ENCODE assay signal across 32 mouse cellular contexts in genomic region chr4:119893255-119893779, GRCm38 (mm10).
DNase-seq lines count a peak whose midpoint lies in the region; ATAC-seq and TF ChIP-seq lines count a peak whose summit lies in the region.
"Had no signal": no experiment of that assay in that cellular context is flagged by ENCODE, and none has a peak within 500 bp of the region (broad histone marks: within the 10 kb centered on the region; RNA-seq: fewer than 3 reads in every experiment).

No protein-coding gene starts in this region.

- TF ChIP-seq EP300 in liver, postnatal 0 days (IDR thresholded peaks at IDR 0.05; ENCODE audit: low read depth): no peak

- no peak overlapping the region for H3K9ac ChIP-seq in forebrain, embryonic 14.5 days (ENCODE audit: low read length)
- no peak overlapping the region for H3K9ac ChIP-seq in forebrain, embryonic 12.5 days
- H3K9ac ChIP-seq in liver, embryonic 12.5 days: no peak overlapping the region
- no peak overlapping the region for H3K9ac ChIP-seq in liver, postnatal 0 days (replicated peaks)
- H3K9ac ChIP-seq in embryonic facial prominence, embryonic 14.5 days (ENCODE audit: low read depth, low read length): no peak overlapping the region
- H3K9ac ChIP-seq: embryonic facial prominence, embryonic 15.5 days; hindbrain, embryonic 13.5 days; liver, embryonic 15.5 days; lung, embryonic 15.5 days; neural tube, embryonic 15.5 days had no signal

- no peak overlapping the region for H3K27ac ChIP-seq in forebrain, embryonic 14.5 days (ENCODE audit: low read depth, low read length)
- H3K27ac ChIP-seq in forebrain, embryonic 12.5 days: no peak overlapping the region
- peak overlapping the region; percentile 32; the same call in 1 of the 2 replicates for H3K27ac ChIP-seq in liver, embryonic 12.5 days
- no peak overlapping the region for H3K27ac ChIP-seq in liver, postnatal 0 days (ENCODE audit: low read depth)
- H3K27ac ChIP-seq in embryonic facial prominence, embryonic 14.5 days (replicated peaks; ENCODE audit: low read depth, low read length): no peak overlapping the region
- H3K27ac ChIP-seq: embryonic facial prominence, embryonic 15.5 days; gastrocnemius, adult 2 months; hindbrain, embryonic 13.5 days; kidney, postnatal 0 days; liver, embryonic 15.5 days; lung, embryonic 15.5 days; neural tube, embryonic 15.5 days; stomach, postnatal 0 days had no signal

- ATAC-seq in forebrain, embryonic 14.5 days: 0 out of 2 replicates have a peak, but pooled peaks have one; percentile 40
- ATAC-seq in forebrain, embryonic 12.5 days (ENCODE audit: low FRiP score): no peak
- no peak for ATAC-seq in liver, embryonic 12.5 days
- no peak for ATAC-seq in liver, postnatal 0 days
- no peak for ATAC-seq in embryonic facial prominence, embryonic 14.5 days (ENCODE audit: low read depth)
- ATAC-seq in megakaryocyte, adult 5-6 weeks (ENCODE audit: poor library complexity, severe bottlenecking): no peak

- no peaks in the 10 kb centered on the region for H3K27me3 ChIP-seq in forebrain, embryonic 14.5 days (replicated peaks; ENCODE audit: control insufficient read depth, insufficient read depth, low read length)
- no peaks in the 10 kb centered on the region for H3K27me3 ChIP-seq in forebrain, embryonic 12.5 days
- H3K27me3 ChIP-seq in liver, embryonic 12.5 days (replicated peaks): 0 out of 2 replicates have a peak, but pooled peaks cover 12% of the 10 kb centered on the region
- H3K27me3 ChIP-seq in liver, postnatal 0 days (ENCODE audit: insufficient read depth, low read length): no peaks in the 10 kb centered on the region
- no peaks in the 10 kb centered on the region for H3K27me3 ChIP-seq in embryonic facial prominence, embryonic 14.5 days (replicated peaks; ENCODE audit: control insufficient read depth, insufficient read depth, low read length)
- H3K27me3 ChIP-seq: embryonic facial prominence, embryonic 15.5 days; hindbrain, embryonic 13.5 days; liver, embryonic 15.5 days; lung, embryonic 15.5 days; neural tube, embryonic 15.5 days had no signal

- no peak for TF ChIP-seq CTCF in liver, postnatal 0 days (IDR thresholded peaks at IDR 0.05; ENCODE audit: low read depth)

- H3K4me3 ChIP-seq in forebrain, embryonic 14.5 days (ENCODE audit: low read depth, low read length): no peak overlapping the region
- H3K4me3 ChIP-seq in forebrain, embryonic 12.5 days (replicated peaks): no peak overlapping the region
- H3K4me3 ChIP-seq in liver, embryonic 12.5 days: no peak overlapping the region
- H3K4me3 ChIP-seq in liver, postnatal 0 days (ENCODE audit: low read depth, low read length): no peak overlapping the region
- H3K4me3 ChIP-seq in embryonic facial prominence, embryonic 14.5 days (ENCODE audit: low read depth, low read length): no peak overlapping the region
- H3K4me3 ChIP-seq: embryonic facial prominence, embryonic 15.5 days; gastrocnemius, adult 2 months; hindbrain, embryonic 13.5 days; liver, embryonic 15.5 days; lung, embryonic 15.5 days; neural tube, embryonic 15.5 days had no signal

- no peaks in the 10 kb centered on the region for H3K9me3 ChIP-seq in forebrain, embryonic 14.5 days (replicated peaks; ENCODE audit: control insufficient read depth, low read length)
- no peaks in the 10 kb centered on the region for H3K9me3 ChIP-seq in forebrain, embryonic 12.5 days
- H3K9me3 ChIP-seq in liver, embryonic 12.5 days (replicated peaks): no peaks in the 10 kb centered on the region
- no peaks in the 10 kb centered on the region for H3K9me3 ChIP-seq in liver, postnatal 0 days (ENCODE audit: low read length)
- no peaks in the 10 kb centered on the region for H3K9me3 ChIP-seq in embryonic facial prominence, embryonic 14.5 days (ENCODE audit: control insufficient read depth, low read length)
- H3K9me3 ChIP-seq: embryonic facial prominence, embryonic 15.5 days; hindbrain, embryonic 13.5 days; liver, embryonic 15.5 days; lung, embryonic 15.5 days; neural tube, embryonic 15.5 days had no signal

- WGBS in forebrain, embryonic 14.5 days: 24% methylated on average over 5 of the region's 5 CpGs
- WGBS in forebrain, embryonic 12.5 days: 39% methylated on average over 5 of the region's 5 CpGs
- 75% methylated on average over 5 of the region's 5 CpGs for WGBS in liver, embryonic 12.5 days (ENCODE audit: insufficient replicate concordance)
- 82% methylated on average over 5 of the region's 5 CpGs for WGBS in liver, postnatal 0 days (ENCODE audit: insufficient replicate concordance)
- WGBS in embryonic facial prominence, embryonic 14.5 days: 54% methylated on average over 5 of the region's 5 CpGs

- DNase-seq in forebrain, embryonic 14.5 days (ENCODE audit: low spot score): peak; percentile 41
- DNase-seq in liver, postnatal 0 days: no peak
- peak; percentile 53 for DNase-seq in brain, adult 2 months (ENCODE audit: low read depth, low spot score)
- DNase-seq in embryonic facial prominence, embryonic 14.5 days (ENCODE audit: low spot score): peak; percentile 25
- DNase-seq in urinary bladder, postnatal 4 days (ENCODE audit: low spot score in 2 of 2): no peak
- DNase-seq: adrenal gland, adult 2 months; adrenal gland, postnatal 36 days; cerebellum, adult 8-10 months; cerebellum, postnatal 25 days; gastrocnemius, adult 2 months; gastrocnemius, postnatal 36 days; heart, adult 18-20 months; heart, postnatal 36 days; kidney, adult 2 months; kidney, postnatal 4 days; liver; lung, postnatal 36 days; midbrain, embryonic 14.5 days; right cerebral cortex, postnatal 4 days; thymus, adult 2 months; thymus, postnatal 36 days had no signal

- H3K4me1 ChIP-seq in forebrain, embryonic 14.5 days (ENCODE audit: control insufficient read depth, insufficient read depth, low read length): peaks cover 3% of the 10 kb centered on the region; the same call in 1 of the 2 replicates
- H3K4me1 ChIP-seq in forebrain, embryonic 12.5 days: peaks cover 13% of the 10 kb centered on the region
- H3K4me1 ChIP-seq in liver, embryonic 12.5 days: peaks cover 34% of the 10 kb centered on the region
- no peaks in the 10 kb centered on the region for H3K4me1 ChIP-seq in liver, postnatal 0 days (ENCODE audit: insufficient read depth)
- no peaks in the 10 kb centered on the region for H3K4me1 ChIP-seq in embryonic facial prominence, embryonic 14.5 days (ENCODE audit: control insufficient read depth, insufficient read depth, low read length)
- H3K4me1 ChIP-seq: embryonic facial prominence, embryonic 15.5 days had no signal

- H3K4me2 ChIP-seq in forebrain, embryonic 14.5 days (ENCODE audit: low read length): no peak overlapping the region
- H3K4me2 ChIP-seq in forebrain, embryonic 12.5 days: no peak overlapping the region
- no peak overlapping the region for H3K4me2 ChIP-seq in liver, embryonic 12.5 days
- H3K4me2 ChIP-seq in liver, postnatal 0 days (ENCODE audit: low read depth, low read length): no peak overlapping the region
- no peak overlapping the region for H3K4me2 ChIP-seq in embryonic facial prominence, embryonic 14.5 days (ENCODE audit: low read depth, low read length)
- H3K4me2 ChIP-seq: embryonic facial prominence, embryonic 15.5 days; heart, embryonic 11.5 days; hindbrain, embryonic 13.5 days; liver, embryonic 15.5 days; lung, embryonic 15.5 days; neural tube, embryonic 15.5 days had no signal

- H3K36me3 ChIP-seq in forebrain, embryonic 14.5 days (ENCODE audit: control insufficient read depth, insufficient read depth, low read length): no peaks in the 10 kb centered on the region
- no peaks in the 10 kb centered on the region for H3K36me3 ChIP-seq in forebrain, embryonic 12.5 days (replicated peaks)
- H3K36me3 ChIP-seq in liver, embryonic 12.5 days: no peaks in the 10 kb centered on the region
- H3K36me3 ChIP-seq in liver, postnatal 0 days (replicated peaks; ENCODE audit: insufficient read depth, low read length): no peaks in the 10 kb centered on the region
- no peaks in the 10 kb centered on the region for H3K36me3 ChIP-seq in embryonic facial prominence, embryonic 14.5 days (ENCODE audit: control insufficient read depth, insufficient read depth, low read length)
- H3K36me3 ChIP-seq: embryonic facial prominence, embryonic 15.5 days; hindbrain, embryonic 13.5 days; liver, embryonic 15.5 days; lung, embryonic 15.5 days; neural tube, embryonic 15.5 days had no signal

Comparison
In these comparisons a context has a peak if more than half of its experiments do, and no peak if none do; other contexts are left out.
1. DNase-seq: peak in forebrain, embryonic 14.5 days (single experiment), brain, adult 2 months (single experiment) and embryonic facial prominence, embryonic 14.5 days (single experiment); none in liver, postnatal 0 days (single experiment) and urinary bladder, postnatal 4 days (0 of 2).